Mouse (Mus musculus) liver, embryonic 11.5 days (tissue): ENCODE results near the gene Espn. TPM values are rescaled to one million over a fixed set of nuclear protein-coding genes. Genes with fewer than 3 reads are reported as not detected.

Experiments used
- ATAC-seq: fragments of 200-750 bp; cut with Nextera tagmentation; replicated peaks from 2 replicates; pipeline ENCODE4 v1.8.0; 2017; ENCODE audit warnings: moderate number of reproducible peaks, mild to moderate bottlenecking, moderate TSS enrichment, moderate library complexity; ENCODE audit not compliant: low FRiP score
- DNase-seq: peaks from one replicate; pipeline ENCODE4 v3.0.0-alpha.2; 2017; ENCODE audit warnings: low spot score
- H3K27ac ChIP-seq: fragments of 300-500 bp; sonication (generic); 2 replicates; pipeline ENCODE4 v1.5.1; 2014; ENCODE audit warnings: mild to moderate bottlenecking, low read depth, low read length, control low read depth
- H3K27me3 ChIP-seq: fragments of 300-500 bp; sonication (generic); replicated peaks from 2 replicates; pipeline ENCODE4 v1.6.1; 2014; ENCODE audit warnings: low read length, mixed read lengths; ENCODE audit not compliant: control insufficient read depth, insufficient read depth
- H3K36me3 ChIP-seq: fragments of 300-500 bp; sonication (generic); 2 replicates; pipeline ENCODE4 v1.6.1; 2014; ENCODE audit warnings: mild to moderate bottlenecking, low read length, moderate library complexity, mixed read lengths; ENCODE audit not compliant: control insufficient read depth, insufficient read depth
- H3K4me1 ChIP-seq: fragments of 300-500 bp; sonication (generic); replicated peaks from 2 replicates; pipeline ENCODE4 v1.6.1; 2014; ENCODE audit warnings: low read length, mixed read lengths; ENCODE audit not compliant: control insufficient read depth, insufficient read depth
- H3K4me2 ChIP-seq: fragments of 300-500 bp; sonication (generic); 2 replicates; pipeline ENCODE4 v1.6.1; 2014; ENCODE audit warnings: mild to moderate bottlenecking, control low read depth, moderate library complexity
- H3K4me3 ChIP-seq: fragments of 300-500 bp; sonication (generic); 2 replicates; pipeline ENCODE4 v1.5.1; 2014; ENCODE audit warnings: low read depth, low read length, control low read depth
- H3K9ac ChIP-seq: fragments of 300-500 bp; sonication (generic); 2 replicates; pipeline ENCODE4 v1.6.1; 2014; ENCODE audit warnings: low read depth, low read length, control low read depth
- H3K9me3 ChIP-seq: fragments of 300-500 bp; sonication (generic); 2 replicates; pipeline ENCODE4 v1.6.1; 2016; ENCODE audit warnings: low read length, inconsistent platforms, mixed read lengths; ENCODE audit not compliant: control insufficient read depth
- WGBS: fragments of 180-500 bp; shearing (Covaris S2); extraction: QIAGEN DNeasy Blood & Tissue Kit; methylation state at CpG from one replicate; pipeline ENCODE4 v1.1.7; 2014; 5-methylcytosine and 5-hydroxymethylcytosine counted together
- polyA plus RNA-seq: library from polyadenylated mRNA; unstranded; fragments of >200 nt; fragmentation: Nextera tagmentation; extraction: Ambion mirVana; gene quantifications from 2 replicates; pipeline ENCODE4 v1.2.1, GENCODE M21; 2014

The Espn gene
- polyA plus RNA-seq, 1 experiment from 2014 or later = 5.3 TPM

GRCm38 (mm10) chr4:152096927-152097326 lies 55.2 kb downstream of the Espn start:
- no peak for DNase-seq
- Histone ChIP-seq H3K4me3 (peak overlapping the region; percentile 22), H3K36me3 (0 out of 2 replicates have a peak, but pooled peaks cover under 1% of the 10 kb centered on the region), H3K4me2 (peak overlapping the region; percentile 42), H3K27me3 (no peaks in the 10 kb centered on the region), H3K9ac (peak overlapping the region; percentile 4; the same call in 1 of the 2 replicates), H3K4me1 (peaks cover 40% of the 10 kb centered on the region), H3K27ac (no peak overlapping the region), H3K9me3 (no peaks in the 10 kb centered on the region)
- no peak for ATAC-seq
- WGBS = 41% methylated on average over 6 of the region's 6 CpGs

GRCm38 (mm10) chr4:152095937-152096910 lies 55.9 kb downstream of the Espn start:
- peak overlapping the region; percentile 42 for H3K4me2 ChIP-seq
- WGBS = 24% methylated on average over 27 of the region's 27 CpGs
- H3K27ac ChIP-seq = no peak overlapping the region
- no peaks in the 10 kb centered on the region for H3K27me3 ChIP-seq
- peaks cover 36% of the 10 kb centered on the region for H3K4me1 ChIP-seq
- peak overlapping the region; percentile 11; the same call in 1 of the 2 replicates for H3K9ac ChIP-seq
- DNase-seq (peak; percentile 79), ATAC-seq (peak; percentile 78)
- peak overlapping the region; percentile 22 for H3K4me3 ChIP-seq
- no peaks in the 10 kb centered on the region for H3K9me3 ChIP-seq
- H3K36me3 ChIP-seq = no peaks in the 10 kb centered on the region

GRCm38 (mm10) chr4:152094233-152094632 lies 57.9 kb downstream of the Espn start:
- Histone ChIP-seq H3K9me3 (no peaks in the 10 kb centered on the region), H3K27me3 (no peaks in the 10 kb centered on the region), H3K4me2 (no peak overlapping the region), H3K27ac (no peak overlapping the region), H3K4me3 (no peak overlapping the region), H3K36me3 (no peaks in the 10 kb centered on the region), H3K4me1 (peaks cover 35% of the 10 kb centered on the region), H3K9ac (no peak overlapping the region)
- 87% methylated on average over 12 of the region's 12 CpGs for WGBS
- no peak for DNase-seq
- ATAC-seq = no peak

- H3K27ac ChIP-seq = peak overlapping the region; percentile 66
- no peaks in the 10 kb centered on the region for H3K36me3 ChIP-seq
- H3K4me3 ChIP-seq = no peak overlapping the region
- no peaks in the 10 kb centered on the region for H3K9me3 ChIP-seq
- 38% methylated on average over 8 of the region's 8 CpGs for WGBS
- DNase-seq (no peak), ATAC-seq (peak; percentile 90)
- no peaks in the 10 kb centered on the region for H3K27me3 ChIP-seq
- peaks cover 40% of the 10 kb centered on the region for H3K4me1 ChIP-seq
- H3K9ac ChIP-seq = peak overlapping the region; percentile 56
- peak overlapping the region; percentile 51 for H3K4me2 ChIP-seq
These were observed 59.3 kb downstream of the Espn start for GRCm38 (mm10) chr4:152092751-152093293.

- no peak overlapping the region for H3K4me3 ChIP-seq
- WGBS = 74% methylated on average over 9 of the region's 9 CpGs
- DNase-seq (no peak), ATAC-seq (no peak)
- H3K9ac ChIP-seq = no peak overlapping the region
- H3K27ac ChIP-seq = no peak overlapping the region
- no peak overlapping the region for H3K4me2 ChIP-seq
- H3K27me3 ChIP-seq = no peaks in the 10 kb centered on the region
- H3K36me3 ChIP-seq = no peaks in the 10 kb centered on the region
- H3K4me1 ChIP-seq = peaks cover 39% of the 10 kb centered on the region
- H3K9me3 ChIP-seq = no peaks in the 10 kb centered on the region
These were observed 62.0 kb downstream of the Espn start for GRCm38 (mm10) chr4:152090191-152090590.

GRCm38 (mm10) chr4:152088556-152089120 lies 63.5 kb downstream of the Espn start:
- no peak overlapping the region for H3K4me3 ChIP-seq
- DNase-seq (no peak), ATAC-seq (no peak)
- H3K4me2 ChIP-seq = peak overlapping the region; percentile 92
- H3K36me3 ChIP-seq = no peaks in the 10 kb centered on the region
- peak overlapping the region; percentile 36; the same call in 1 of the 2 replicates for H3K9ac ChIP-seq
- H3K4me1 ChIP-seq = peaks cover 38% of the 10 kb centered on the region
- H3K27ac ChIP-seq = no peak overlapping the region
- no peaks in the 10 kb centered on the region for H3K27me3 ChIP-seq
- H3K9me3 ChIP-seq = no peaks in the 10 kb centered on the region
- WGBS = 52% methylated on average over 8 of the region's 8 CpGs

- 48% methylated on average over 4 of the region's 4 CpGs for WGBS
These were observed 64.0 kb downstream of the Espn start for GRCm38 (mm10) chr4:152088133-152088532.

GRCm38 (mm10) chr4:152087211-152088081 lies 64.7 kb downstream of the Espn start:
- Histone ChIP-seq H3K4me1 (peaks cover 26% of the 10 kb centered on the region), H3K27me3 (no peaks in the 10 kb centered on the region), H3K36me3 (no peaks in the 10 kb centered on the region), H3K9ac (peak overlapping the region; percentile 83), H3K9me3 (no peaks in the 10 kb centered on the region), H3K4me3 (peak overlapping the region; percentile 78), H3K27ac (no peak overlapping the region), H3K4me2 (peak overlapping the region; percentile 92)
- 7% methylated on average over 12 of the region's 12 CpGs for WGBS
- peak; percentile 11; the same call in 1 of the 2 replicates for ATAC-seq
- DNase-seq = no peak

More at GRCm38 (mm10) chr4:152088133-152088532, 64.0 kb downstream of the Espn start:
- H3K9me3 ChIP-seq = no peaks in the 10 kb centered on the region
- peak overlapping the region; percentile 92 for H3K4me2 ChIP-seq
- peaks cover 33% of the 10 kb centered on the region for H3K4me1 ChIP-seq
- H3K36me3 ChIP-seq = no peaks in the 10 kb centered on the region
- H3K9ac ChIP-seq = peak overlapping the region; percentile 36; the same call in 1 of the 2 replicates
- no peaks in the 10 kb centered on the region for H3K27me3 ChIP-seq
- no peak for ATAC-seq
- H3K27ac ChIP-seq = no peak overlapping the region
- peak overlapping the region; percentile 78; the same call in 1 of the 2 replicates for H3K4me3 ChIP-seq
- DNase-seq = no peak
